Mouse (Mus musculus): ENCODE data around the gene Ivns1abp.
"Not testable (repeated sequence)": the region's sequence is repeated elsewhere in the genome, so short reads cannot be mapped to it uniquely, and the experiment has no call there.

The Ivns1abp gene

DNA sequence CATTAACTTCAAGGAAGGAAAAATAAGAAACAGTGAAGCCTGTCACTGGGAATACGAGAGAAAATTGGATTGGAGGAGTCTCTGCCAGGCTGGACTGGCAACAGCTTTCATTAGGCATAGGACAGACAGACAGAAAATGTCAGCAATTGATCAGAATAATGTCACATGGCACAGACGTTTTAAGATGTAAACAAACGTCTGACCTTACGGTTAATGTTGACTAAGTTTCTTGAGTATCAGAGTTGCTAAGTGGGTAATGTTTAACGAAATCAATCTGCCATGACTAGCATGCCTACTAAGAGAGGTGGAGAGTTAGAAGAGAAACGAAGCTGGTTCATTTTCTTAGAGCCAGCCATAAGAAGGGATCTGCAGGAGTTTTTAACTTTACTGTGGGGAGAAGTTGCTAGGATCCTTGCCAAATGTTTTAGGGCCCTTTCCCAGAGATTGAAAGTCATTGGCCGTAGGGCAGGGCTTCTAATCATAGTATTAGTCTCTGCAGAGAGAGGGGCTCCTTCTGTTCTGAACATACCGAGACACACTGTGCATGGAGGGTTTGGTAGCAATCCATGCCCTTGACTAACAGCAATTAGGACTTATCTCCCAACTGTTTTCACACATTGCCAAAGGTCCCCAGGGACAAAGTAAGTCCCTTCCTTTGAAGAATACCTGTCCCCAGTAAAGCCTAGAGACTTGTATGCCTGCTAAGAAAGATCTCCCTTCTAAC lies 2.8 kb upstream of the Ivns1abp start:
- no peak for DNase-seq (ENCODE audit: low spot score in 2 of 2)

DNA sequence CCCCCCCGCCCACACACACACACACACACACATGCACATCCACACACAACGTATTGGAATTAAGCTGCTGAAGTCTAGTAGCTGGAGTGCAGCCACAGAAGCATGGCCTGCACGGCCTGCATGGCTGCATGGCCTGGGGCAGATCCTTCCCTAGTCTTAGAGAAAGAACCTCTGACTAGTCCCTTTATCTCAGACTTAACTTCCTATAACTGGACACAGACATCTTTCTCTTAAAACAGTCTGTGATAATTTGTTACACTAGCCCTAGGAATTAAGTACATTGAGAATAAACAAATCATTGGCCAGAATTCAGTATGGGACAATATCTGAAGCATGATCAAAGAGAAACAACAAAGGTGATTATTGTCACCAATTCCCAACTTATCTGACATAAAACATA lies 2.0 kb upstream of the Ivns1abp start:
- DNase-seq (ENCODE audit: low spot score in 2 of 2), result no peak

DNA sequence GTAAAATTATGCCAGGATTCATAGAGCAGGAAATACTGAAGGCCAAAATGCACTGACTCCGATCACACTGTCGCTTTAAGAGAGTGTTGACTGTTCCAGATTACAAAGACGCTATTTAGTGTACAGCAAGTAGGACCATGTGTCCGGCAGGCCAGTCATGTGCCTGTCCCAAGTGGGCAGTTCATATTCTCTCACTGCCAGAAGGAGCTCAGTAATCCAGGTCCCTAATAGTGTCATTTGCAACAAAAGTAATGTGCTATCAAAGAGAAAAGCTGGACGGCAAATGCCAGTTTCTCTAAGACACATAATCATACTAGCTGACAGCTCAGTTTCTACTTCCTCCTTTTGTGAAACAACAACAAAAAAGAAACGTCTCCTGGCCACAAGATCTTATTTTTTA lies 1.3 kb upstream of the Ivns1abp start:
- peak in 1 of 2 experiments; percentile 28 for DNase-seq (ENCODE audit: low spot score in 2 of 2)

DNA sequence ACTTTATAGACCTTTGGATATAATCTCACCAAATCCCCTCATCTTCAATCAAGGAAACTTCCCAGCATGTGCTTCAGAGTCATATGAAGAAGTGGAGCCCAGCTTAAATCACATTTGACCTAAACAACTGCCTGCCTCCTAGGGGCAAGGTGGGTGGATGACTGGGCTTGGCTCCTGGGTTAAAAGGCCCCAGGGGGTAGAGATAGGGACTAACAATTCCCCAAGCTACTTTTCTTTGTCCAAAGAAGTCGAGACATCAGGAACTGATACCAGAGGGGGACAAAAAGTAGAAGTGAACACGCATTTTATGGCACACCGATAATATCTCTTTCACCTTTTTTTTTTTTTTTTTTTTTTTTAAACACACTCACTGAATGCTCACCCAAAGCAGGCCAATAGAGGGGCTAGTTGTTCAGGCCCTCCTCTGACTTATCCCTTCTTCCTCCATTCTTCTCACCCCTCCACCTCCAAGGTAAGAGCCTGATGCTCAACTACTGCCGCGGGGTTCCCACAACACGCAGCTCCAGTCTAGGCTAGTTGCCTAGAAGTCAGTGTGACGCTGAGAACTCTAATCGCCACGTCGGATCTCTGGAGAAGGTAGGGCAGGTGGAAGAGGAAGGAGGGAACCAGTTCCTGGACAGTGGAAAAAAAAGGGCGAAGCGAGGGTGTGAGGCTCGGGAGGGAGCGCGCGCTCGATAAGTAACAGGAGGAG lies 550 bp upstream of the Ivns1abp start:
- DNase-seq (ENCODE audit: low spot score in 2 of 2), result no peak

DNA sequence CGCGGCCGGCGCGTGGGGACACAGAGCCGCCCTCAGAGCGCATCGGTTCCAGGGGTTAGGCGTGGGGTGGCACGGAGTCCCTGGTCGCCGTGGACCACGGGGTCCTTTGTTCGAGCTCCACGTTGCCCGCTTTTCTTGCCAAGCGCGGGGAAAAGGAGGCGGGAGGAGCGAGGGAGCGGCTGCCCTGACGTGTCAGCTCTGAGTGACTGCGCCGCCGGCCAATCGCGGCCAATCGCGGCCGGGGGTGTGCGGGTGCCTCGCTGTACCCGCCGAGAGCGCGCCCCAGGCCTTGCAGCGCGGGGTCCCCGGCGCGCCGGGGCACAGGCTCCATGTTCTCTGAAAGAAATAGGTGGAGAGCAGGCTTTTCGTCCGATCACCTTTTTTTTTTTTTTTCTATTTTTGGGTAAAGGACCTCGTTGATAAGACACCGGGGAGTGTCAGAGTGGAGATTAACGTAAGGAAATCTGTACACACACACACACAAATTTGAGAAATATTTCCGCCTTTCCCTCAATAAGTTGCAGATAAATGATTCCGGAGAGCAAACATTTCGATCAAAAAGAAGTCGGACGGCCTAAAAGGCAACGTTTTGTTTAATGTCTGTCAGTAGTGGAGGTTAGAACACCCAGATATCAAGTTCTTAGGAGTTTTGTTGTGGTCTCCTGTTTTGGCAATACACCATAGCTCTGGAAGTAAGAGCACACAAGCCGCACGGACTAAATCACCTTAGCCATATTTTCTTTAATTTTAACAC lies 1.0 kb downstream of the Ivns1abp start:
- DNase-seq (ENCODE audit: low spot score in 2 of 2), result peak; percentile 97 to 98

DNA sequence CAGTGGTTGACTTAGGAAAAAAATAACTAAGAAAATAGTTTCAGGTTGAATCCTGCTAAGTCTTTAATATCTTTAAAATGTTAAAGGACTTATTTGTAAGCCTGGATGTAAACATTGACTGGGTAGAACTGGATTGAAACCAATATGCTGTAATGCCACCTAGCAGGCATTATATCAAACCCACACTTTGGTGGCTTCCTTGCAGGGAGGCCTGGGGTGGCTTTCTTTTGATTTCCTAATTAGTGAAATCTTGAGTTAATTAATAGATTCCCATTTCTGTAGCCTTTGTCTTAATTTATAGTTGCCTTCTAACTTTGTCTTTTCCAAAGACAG lies 1.6 kb downstream of the Ivns1abp start:
- no peak for DNase-seq (ENCODE audit: low spot score in 2 of 2)

DNA sequence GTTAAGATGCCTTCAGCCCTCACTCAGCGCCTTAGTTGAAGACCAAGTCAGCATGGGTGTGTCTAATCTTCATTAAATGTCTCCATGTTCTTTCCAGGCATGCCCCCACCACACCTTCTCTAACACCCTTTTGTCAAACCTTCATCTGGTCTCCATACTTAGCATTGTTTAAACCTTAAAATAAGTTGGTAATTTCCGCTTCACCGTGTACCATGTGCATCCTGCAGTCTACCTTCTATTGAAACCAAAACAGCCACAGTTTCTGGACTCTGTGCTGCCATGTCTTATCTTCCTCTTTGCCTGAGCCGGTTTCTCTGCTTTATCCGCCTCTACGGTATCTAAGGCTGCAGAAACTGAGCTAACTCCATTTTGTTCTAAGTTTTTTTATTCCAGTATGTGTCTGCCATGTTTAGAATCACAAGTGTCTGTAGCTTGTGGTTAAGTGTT lies 2.4 kb downstream of the Ivns1abp start:
- DNase-seq (ENCODE audit: low spot score in 2 of 2), result no peak

DNA sequence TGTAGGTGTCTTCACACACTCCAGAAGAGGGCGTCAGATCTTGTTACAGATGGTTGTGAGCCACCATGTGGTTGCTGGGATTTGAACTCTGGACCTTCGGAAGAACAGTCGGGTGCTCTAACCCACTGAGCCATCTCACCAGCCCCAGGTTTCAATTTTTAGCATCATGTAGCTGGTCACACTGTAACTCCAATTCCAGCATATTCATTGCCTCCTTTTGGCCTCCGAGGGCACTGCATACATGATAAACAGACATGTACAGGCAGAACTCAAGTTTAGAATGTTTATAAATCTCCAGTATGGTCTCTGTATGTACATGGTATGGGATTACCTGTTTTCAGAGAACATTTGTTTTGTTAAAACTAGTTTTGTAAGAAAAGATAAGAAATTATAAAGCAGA lies 4.0 kb downstream of the Ivns1abp start:
- not testable (repeated sequence) for DNase-seq (ENCODE audit: low spot score in 2 of 2)

DNA sequence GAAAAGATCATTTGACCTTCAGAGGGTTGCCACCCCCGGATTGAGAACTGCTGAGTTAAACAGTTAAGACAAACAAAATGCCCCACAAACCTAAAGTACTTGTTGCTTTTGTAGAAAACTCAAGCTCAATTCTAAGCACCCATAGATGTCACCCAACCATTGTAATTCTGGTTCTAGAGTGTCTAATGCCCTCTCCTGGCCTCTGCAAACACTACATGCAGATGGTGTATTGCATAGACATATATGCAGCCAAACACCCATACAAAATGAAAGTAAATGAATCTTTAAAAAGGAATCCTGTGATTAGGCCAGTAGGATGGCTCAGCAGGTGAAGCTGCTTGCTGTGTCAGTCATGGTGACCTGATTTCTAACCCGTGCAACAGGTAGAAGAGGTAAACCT lies 8.6 kb downstream of the Ivns1abp start:
- DNase-seq (ENCODE audit: low spot score in 2 of 2), result peak in 1 of 2 experiments; percentile 28

DNA sequence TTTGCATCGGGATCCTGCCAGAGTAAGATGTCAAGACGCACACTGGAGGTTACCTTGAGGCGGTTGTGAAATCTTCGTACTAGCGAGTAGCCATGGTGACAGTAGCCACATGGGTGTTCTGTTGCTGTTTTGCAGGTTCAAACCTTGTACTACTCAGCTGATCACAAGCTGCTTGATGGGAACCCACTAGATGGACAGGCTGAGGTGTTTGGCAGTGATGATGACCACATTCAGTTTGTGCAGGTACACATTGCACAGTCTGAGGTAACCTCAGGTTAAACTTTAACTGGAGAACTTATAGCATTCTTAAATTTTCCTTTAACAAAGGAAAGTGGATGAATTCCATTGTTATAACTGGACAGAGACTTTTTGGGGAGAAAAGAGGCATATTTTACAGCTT lies 11.7 kb downstream of the Ivns1abp start:
- no peak for DNase-seq (ENCODE audit: low spot score in 2 of 2)

DNA sequence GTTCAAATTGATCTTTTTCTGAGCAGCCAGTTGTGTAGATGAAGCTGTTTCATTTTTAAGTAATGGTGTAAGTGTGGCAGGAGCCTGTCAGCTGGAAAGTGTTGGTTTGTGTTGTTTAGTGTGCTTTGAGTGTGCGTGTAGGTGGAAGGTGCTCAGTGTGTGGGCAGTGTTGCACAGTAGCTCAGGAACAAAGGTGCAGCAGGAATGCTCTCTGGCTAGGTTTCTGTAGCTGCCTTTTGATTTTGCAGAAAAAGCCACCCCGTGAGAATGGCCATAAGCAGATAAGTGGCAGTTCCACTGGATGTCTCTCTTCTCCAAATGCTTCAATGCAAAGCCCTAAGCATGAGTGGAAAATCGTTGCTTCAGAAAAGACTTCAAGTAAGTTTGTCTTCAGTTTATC lies 15.1 kb downstream of the Ivns1abp start:
- peak in 1 of 2 experiments; percentile 28 for DNase-seq (ENCODE audit: low spot score in 2 of 2)

DNA sequence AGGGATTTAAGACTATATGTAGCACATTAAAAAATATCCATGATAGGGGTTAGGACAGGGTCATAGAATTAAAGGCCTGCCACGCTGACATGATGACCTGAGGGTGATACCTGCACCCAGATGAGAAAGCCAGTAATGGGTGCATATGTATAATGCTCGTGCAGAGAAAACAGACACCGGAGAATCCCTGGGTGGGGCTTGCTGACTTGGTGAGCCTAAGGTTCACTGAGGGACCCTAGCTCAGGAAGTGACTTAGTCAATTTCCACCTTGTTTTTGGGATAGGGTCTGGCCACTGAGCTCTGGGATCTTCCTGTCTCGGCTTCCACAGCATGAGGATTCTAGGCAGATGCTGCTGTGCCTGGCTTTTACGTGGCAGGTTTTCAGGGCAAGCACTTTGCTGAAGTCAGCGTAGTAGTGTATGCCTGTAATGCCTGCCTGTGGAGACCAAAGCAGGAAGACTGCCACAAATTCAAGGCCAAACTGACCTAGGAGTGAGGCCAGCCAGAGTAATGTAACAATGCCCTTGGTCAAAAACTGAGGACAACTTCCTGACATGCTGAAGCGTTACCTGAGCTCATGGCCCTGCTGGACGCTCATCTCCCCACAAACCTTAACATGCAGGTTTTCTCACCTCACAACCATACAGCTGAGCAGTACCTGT lies 22.8 kb downstream of the Ivns1abp start:
- no peak for DNase-seq (ENCODE audit: low spot score in 2 of 2)

DNA sequence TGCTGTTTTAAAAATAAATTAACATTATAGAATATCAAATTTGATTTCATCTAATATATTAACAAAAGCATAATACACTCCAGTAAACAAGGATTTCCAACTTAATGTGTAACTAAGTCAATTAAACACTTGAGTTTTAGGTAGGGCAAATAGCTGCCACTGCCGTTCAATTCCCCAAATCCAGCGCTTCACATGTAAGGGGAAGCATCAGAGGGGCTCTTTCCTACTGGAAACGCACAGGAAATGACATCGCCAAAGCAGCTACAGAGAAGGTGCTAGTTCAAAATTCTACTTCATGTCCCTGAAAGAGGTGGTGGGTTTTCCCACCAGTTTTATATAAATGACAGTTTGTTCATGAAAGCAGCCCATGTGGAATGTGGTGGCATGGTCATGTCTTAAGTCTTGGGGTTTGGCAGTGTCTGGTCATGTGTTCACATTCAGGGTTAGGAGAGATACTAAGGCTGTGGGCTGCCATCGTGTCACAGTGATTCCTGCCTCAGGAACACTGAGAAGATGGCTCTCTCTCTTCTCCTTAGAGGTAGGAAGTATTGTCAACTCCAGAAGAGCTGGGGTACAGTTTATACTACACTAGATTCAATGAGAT lies 23.5 kb downstream of the Ivns1abp start:
- DNase-seq (ENCODE audit: low spot score in 2 of 2), result no peak

DNA sequence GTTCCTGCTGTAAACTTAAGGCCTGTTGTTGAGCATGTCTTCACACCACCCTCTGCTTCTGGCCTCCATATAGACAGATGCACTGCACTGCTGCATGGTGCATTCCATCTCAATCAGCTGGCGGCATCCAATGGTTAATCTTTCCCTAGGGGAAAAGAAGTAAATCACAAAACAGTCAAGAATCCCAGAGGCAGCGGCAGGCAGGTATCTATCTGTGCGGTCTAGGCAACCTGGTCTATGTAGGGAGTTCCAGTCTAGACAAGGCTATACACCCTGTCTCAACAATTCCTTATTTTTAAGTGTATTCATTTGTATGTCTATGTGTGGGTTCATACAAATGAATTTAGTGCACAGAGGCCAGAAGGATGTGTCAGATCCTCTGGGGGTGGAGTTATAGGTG lies 24.2 kb downstream of the Ivns1abp start:
- DNase-seq (ENCODE audit: low spot score in 2 of 2), result no peak

DNA sequence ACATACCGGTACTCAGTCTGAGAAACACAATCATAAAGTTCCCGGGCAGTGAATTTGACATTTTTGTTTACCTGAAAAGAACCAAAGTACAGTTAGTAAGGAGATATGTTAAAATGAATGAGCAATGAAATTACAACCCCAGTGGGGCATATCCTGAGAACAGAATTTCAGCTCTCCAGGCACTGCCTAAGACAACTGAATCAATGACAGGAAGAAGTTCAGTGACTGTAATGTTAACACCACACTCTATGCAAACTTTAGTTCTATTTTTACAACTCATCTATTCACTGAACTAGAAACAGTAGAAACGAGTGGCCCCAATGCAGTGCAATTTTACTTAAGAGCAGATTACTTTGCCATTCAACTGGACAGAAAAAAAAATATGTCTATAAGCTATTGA lies 26.3 kb downstream of the Ivns1abp start:
- no peak for DNase-seq (ENCODE audit: low spot score in 2 of 2)

DNA sequence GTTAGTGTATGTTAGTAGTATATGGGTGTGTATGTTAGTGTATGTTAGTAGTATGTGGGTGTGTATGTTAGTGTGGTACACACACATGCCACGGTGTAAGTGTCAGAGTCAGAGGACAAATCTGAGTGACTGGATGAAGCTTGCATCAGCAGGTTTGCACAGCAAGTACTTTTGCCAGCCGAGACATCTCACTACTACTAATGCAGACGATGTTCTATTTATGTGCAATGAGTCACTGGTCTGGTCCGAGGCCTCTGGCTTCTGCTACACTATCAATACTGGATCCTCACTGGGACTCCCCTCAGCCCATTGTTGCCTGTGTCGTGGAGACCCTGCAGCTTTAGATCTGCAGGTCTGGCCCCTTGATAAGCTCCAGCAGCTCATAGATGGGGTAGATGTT lies 27.3 kb downstream of the Ivns1abp start:
- DNase-seq (ENCODE audit: low spot score in 2 of 2), result no peak

DNA sequence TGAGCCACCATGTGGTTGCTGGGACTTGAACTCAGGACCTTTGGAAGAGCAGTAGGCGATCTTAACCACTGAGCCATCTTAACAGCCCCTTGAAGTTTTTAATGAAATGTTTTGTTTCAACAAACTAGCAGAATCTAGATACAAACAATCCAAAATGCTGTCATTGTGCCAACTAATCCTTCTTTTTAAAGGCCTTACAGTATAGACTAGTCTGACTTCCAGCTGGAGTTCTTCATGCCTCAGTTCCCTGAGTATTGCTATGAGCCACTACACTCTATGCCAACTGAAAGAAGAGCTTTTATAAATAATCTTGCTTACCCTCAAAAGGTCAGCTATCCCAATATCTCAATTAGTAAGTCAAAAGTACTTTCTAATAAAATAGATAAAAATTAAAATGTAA lies 28.5 kb downstream of the Ivns1abp start:
- no peak for DNase-seq (ENCODE audit: low spot score in 2 of 2)

DNA sequence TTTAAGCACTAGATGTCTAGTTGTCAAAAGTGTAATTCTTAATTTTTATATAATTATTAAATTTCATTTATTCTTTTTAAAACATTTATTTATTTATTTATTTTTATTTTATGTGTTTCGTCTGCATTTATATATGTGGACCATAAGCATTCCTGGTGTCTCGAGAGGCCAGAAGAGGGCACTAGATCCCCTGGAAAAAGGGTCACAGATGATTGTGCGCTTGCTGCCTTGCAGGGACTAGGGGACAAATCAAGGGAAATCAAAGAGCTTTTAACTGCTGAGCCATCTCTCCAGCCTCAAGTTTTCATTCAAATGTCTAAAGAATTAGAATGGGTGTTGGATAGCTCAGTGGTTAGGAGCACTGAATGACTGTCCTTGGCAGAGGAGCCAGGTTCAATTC lies 33.1 kb downstream of the Ivns1abp start:
- no peak for DNase-seq (ENCODE audit: low spot score in 2 of 2)

DNA sequence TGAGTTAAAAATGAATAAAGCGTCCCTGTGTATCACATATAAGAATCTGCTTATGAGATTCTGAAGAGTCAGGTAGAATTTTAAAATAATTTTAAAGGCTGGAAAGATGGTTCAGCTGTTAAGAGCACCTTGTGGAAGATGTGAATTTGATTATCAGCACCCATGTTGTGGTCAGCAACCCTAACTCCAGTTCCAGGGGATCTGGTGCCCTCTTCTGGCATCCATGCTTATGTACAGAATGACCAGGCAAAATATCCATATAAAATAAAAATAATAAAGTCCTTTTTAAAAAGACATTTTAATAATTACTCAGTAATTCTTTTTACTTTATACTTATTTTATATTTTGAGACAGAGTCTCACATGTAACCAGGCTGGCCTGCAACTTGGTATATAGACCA lies 45.8 kb downstream of the Ivns1abp start:
- DNase-seq (ENCODE audit: low spot score in 2 of 2), result no peak

DNA sequence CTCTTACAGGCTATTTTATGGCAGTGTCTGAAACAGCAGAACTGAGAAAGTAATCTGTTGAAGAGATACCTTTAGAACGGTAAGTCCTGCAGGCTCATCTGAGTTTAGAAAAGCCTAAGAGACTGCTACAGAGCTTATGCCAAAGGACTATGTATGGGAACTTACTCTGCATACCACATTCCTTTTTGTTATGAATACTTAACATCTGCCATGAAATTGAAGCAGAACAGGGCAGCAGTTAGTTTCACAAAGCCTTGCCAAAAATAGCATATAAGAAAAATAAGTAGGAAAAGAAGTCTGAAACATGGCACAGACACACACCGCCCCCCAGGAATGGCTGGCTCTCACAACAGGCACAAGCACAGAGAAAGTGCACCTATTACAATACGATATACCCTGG lies 65.5 kb downstream of the Ivns1abp start:
- no peak for DNase-seq (ENCODE audit: low spot score in 2 of 2)

All from right cerebral cortex, adult 2 months (tissue).